Mouse (Mus musculus) A20 (cell line): ENCODE measurements around the gene Tent5a.

Experiments
- DNase-seq: peaks from one replicate; pipeline ENCODE4 v3.0.0-alpha.2; 2011; ENCODE audit warnings: low read depth, low spot score

The Tent5a gene

DNA sequence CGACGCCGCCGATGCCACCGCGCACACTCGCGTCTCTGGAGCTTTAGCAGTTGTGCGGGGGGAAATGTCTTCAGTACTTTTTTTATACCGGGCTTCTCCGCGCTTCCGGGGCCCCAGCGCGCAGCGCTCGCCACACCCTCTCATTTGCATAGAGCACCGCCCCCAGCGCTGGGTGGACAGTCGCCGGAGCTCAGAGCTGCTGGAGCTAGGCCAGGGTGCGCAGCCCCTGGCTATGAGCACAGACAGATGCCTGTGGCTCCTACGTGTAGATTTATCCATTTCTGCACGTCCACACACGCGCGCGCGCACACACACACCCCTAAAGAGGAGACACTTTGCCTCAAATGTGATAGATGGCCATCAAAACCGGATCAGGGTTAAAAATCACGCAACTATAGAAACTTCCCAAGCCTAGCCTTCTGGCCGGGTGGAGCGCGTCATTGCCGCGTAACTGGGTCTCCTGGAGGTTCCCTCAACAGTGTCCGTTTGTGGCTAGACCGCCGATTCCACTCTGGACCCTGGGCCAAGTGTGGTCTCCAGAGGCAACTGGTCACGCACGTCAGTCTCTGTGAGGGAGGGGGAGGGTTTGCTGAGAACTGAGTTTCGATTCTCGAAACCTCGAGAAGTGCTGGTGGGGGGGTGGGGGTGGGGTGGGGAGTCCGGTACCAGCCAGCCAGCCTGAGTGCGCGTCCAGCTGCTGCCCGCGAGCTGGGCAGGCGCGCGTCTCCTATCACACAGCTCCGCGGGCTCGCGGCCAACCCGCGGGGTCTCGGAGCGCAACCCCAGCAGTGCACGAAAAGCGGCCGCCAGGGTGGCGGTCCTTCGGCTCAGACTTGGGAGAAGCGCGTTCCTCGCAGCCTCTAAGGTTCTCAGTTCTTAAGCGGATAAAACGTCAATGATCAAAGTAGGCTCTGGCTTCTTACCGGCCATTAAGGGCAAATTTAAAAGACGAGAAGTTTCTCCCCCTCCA lies at the start of gene Tent5a:
Gene Tent5a (minus strand): TSS at position 107 of the 970 bp plus-strand sequence.
- no peak for DNase-seq

DNA sequence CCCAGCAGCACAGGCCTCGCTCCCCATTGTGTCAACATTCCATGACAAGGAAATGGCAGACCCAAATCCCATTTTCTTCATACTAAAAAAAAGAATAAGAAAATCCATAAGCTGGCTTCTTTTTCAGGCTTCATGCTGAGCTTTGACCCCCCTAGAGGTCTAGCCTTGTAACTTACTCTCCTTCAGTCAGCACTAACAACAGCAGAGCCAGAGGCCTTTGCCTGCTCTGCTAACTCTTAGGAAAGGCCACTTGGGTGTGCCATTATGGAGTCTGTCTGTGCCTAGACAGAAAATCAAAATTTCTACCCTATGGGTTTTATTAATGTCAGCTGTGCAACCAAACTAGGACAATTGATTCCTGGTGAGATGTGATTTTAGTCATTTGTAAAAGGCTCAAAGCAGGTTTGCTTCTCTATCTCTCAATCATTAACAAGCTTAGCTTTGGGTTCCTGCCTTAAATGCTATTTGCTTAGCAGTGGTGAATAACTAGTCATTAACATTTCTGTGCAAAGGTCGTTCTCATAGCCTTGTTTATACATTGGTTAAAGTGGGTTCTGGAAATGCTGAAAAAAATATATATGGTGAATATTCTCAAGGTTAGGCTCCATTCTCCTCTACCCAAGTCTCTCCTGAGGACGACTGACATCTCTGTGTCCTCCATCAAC lies 49.6 kb upstream of the Tent5a start:
- no peak for DNase-seq

DNA sequence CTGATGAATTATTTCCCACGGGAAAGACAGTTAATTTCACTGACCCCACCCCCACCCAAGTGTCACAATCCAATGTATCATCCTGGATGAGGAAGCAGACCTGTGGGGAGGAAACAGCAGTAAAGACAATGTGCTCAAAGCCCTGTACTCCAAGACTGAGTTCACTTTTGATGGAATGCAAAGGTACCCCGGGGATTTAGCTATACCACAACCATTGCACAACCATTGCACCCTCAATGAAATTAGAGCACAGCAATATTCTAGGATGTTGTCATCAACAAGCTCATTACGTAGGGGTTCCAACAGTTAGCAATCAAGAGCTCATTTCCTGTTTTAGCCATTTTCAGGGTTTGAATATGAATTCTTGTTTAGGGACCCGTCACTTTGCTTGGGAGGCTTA lies 48.0 kb upstream of the Tent5a start:
- DNase-seq, result no peak

DNA sequence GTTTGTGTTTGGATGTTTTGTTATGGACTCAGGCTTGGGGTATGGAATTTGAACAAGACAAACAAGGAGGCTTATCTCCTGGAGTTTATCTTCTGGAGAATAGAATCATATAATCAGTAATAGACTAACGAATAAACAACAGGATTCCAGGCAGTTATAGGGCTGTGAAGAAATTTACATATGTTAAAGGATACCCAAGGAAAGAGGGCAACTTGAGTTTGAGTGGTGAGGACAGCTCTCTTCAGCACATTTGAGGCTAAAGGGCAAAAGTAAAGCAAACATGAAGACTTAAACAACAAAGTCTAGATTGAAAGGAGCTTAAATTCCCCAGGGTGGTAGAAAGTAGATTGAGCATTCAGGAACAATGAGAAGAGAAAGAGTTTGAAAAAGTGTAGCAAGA lies 44.9 kb upstream of the Tent5a start:
- DNase-seq, result no peak

DNA sequence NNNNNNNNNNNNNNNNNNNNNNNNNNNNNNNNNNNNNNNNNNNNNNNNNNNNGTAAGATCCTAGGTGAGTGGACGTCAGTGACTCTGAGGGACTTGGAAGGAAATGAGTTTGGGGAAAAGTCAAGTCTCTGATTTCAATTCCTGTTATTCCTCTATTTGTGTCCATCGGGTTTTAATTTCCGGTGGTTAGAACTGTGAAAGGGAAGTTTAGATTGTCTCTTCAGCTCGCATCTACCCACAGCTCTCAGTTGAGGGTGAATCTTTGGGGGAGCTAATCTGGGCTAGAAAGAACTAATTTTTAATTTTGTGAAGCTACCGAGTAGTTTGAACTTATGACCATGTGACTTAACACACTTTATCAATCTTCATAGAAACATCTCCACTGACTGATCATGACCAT lies 42.4 kb upstream of the Tent5a start:
- no peak for DNase-seq

DNA sequence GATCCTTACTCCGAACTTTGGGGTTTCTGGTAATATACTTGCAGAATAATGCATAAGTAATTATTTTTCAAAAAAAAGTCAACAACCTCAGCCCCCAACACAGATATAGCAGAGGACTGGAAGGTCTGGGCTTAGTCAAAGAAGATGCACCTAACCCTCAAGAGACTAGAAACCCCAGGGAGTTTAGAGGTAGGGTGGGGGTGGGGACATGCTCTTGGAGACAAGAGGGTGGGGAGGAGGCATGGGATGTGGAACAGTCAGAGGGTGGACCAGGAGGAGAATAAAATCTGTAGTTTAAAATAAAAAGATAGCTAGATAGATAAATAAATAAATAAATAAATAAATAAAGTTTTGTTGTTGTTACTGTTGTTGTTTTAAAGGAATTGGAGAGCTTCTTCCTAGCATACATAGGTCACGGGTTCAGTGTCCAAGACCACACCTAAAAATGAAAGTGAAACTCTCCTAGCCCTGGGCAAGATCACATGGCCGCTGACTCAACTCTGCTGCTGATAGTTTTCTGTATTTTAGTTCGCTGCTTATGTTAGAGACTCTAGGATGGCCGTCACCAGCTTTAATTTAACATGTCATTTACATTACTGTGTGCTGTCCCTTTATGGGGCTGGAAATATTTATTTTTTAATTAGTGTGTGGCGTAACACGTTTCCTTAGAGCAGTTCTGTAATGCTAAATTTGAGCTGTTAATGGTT lies 30.2 kb upstream of the Tent5a start:
- DNase-seq, result no peak

DNA sequence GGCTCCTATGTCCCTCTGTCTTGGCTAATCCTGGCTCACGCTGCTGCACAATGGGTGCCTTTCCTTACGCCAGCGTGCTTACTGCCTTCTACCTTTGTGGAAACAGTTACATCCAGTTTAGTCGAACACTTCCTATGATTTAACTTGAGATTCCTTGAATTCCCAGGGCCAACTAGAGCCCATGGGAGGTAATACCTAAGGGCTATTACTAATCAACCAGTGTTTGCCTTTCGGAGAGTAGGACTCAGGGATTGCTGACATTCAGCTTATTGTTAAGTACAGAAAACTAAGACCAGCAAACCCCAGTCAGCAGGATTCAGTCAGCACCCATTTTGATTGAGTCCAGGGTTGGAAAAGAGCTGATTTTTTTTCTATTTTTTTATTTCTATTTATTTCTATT lies 28.4 kb upstream of the Tent5a start:
- no peak for DNase-seq

DNA sequence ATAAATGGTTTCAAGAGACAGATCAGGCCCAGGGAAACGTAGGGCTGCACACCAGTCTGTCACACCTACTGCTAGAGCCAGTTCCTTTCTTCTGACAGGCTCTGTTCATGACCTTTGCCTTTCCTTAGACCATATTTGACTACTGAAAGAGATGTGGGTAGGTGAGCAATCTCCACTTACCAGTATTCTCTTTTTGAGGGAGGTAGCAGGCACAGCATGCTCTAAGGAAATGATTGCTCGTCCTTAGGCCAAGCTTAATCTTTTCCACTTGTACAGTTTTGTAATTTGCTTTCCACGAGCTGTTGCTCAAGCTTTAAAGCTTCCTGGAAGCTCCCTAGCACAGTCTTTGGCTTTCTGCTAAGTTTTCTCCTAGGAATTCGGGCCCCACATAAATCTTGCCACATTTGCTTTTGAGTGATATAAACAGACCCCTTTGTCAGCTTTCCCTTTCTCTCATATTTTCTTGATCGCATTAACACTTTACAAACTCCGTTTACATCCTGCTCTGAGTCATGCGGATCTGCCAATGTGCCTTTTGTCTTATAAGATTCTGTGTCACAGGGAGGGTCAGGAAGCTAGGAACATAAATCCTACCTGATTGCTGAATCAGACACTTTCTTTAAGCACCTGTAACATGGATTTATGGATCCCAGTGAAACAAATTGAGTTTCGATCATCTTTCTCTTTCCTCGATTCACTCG lies 20.8 kb upstream of the Tent5a start:
- no peak for DNase-seq

DNA sequence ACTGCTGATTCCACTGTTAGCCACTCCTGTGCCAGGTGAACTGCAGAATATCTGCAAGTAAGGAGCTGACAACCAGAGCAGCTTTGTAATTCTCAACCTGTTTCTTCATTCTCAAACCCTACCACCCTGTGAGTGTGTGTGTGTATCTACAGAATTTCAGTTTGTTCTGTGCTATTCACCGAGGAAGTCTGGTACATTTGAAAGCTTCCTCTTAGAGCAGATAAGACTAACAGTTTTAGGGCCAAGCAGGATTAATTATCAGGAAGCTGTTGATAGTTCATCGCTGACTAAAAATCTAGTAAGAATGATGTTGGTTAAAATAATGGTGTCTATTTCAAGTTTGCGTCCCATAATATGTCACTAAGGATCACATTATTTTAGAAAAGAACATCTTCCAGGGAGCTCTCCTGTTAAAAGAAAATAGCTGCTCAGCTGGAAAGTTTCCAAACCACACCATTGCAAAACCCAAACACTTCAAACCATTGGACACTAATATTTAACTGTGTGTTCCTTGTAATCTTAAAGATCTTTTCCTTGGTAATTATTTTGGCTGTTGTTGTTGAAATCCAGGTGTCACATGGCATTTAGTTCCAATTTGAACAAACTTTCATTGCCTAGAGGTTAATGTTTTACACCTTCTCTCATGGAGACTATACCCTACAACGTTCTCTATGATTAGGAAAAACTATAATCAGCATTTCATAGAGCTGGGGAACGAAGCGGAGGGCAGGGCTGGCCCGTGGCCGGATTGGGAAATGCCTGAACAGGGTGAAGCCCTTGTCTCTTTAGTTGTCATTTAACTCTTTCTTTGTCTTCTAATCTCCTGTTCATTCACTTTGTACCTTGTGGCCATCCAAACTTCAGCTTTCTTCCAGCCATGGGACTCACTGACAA lies 16.0 kb upstream of the Tent5a start:
- no peak for DNase-seq

DNA sequence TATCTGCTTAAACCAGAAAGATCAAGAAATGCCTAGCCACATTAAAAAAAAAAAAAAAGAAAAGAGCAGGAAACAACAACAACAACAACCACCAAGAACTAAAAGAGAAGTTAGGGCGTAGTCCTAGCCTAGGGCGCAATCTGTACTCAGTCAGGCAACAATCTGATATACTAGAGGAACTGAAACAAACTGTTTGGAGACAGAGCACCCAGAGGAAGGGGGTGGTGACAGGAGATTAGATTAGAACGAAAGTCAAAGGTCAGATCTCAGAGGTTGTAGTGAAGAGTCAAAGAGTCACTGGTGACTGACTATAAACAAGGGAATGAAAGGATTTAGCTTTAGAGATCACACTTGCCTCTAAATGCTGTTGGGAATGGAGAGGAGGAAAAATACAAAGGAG lies 13.2 kb upstream of the Tent5a start:
- peak; percentile 52 for DNase-seq

DNA sequence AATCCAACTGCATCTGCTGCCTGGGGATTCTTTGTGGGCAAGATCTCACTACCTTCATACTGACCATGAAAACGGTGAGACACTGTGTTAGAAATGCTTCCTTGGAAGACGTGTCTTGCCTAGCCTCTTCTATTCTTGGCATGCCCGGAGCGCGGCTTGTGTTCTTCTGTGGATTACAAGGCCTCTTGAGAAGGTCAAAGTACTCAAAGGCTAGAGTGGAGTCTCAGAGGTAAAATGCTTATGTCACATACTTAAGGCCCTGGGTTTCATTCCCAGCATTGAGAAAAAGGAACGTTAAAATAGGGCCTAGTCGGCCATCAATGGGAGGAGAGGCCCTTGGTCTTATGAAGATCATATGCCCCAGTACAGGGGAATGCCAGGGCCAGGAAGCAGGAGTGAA lies 8.9 kb upstream of the Tent5a start:
- no peak for DNase-seq

DNA sequence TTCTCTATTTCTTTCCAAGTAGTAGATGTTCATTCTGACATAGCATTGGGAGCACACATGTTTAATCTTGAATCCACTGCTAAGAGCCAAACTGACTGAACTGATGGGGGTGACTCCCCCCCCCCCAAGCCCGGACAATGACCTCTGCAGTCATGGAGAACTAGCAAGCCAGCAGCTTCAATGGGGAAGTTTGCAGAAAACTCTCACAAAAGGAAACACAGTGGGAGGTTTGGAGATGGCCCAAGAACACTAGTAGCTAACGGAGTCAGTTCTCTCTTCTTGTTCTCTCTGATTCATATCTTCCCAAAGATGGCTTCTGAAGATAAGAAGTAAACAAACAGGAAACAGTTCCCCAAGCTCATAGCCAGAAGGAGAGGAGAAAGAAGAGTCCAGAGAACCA lies 4.4 kb upstream of the Tent5a start:
- no peak for DNase-seq

DNA sequence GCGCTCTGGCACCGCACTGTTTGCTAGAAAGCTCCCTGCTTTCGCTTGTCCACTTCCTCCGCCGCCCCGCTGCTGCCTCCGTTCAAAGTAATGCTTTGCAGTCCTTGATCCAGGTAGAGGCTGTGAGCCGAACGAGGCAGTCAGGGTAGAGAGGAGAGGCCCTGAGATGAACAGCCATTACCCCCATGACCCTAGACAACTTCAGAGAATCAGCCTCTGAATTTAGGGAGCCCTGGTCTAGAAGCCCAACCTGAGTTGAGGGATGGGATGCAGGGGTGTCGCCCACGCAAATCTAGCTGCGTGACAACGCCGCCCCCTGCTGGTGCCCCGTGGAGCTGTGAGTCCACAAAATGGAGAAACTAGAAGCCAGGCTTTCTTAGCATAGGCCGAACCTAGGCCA lies 1.1 kb upstream of the Tent5a start:
- peak; percentile 18 for DNase-seq

DNA sequence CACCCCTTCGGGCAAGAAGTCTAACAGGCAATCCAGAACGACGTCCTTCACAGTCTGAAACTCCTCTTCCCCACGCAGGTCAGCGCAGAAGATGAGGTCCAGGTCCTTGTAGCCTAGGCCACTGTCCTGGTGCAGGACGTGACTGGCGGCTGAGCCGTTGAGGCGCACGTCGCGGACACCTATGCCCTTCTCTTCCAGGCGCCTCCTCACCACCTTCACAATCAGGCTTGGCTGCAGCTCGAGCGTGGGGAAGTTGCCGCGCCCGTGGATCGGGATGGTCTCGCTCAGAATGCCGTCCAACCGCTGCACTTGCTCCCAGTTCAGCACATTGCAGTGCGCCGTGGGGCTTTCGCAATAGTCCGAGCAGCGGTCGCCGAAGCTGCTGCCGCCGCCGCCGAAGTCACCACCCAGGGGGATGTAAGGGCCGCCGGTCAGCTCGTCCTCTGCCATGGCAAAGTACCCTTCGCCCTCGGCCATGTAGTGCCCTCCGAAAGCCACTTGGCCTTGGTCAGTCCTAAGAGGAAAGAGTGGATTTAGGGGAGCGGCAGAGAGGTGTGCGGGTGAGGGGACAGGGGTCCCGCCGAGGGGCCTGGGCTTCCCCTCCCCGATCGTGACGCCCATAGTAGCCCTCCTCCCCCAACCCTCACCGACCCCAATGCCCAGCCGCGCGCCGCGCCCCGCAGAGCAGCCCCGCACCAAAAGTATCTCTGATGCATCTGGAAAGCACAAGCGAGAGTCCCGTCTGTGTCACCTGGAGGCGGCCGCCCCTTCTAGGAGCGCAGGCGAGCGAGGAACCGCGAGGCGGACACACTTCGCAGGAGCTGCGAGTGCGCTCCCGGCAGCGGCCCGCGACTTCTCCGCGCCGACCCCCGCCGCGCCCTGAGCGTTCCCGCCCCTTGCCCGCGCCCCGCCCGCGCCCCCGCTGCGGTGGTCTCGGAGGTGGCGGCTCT lies 581 bp downstream of the Tent5a start:
- no peak for DNase-seq

DNA sequence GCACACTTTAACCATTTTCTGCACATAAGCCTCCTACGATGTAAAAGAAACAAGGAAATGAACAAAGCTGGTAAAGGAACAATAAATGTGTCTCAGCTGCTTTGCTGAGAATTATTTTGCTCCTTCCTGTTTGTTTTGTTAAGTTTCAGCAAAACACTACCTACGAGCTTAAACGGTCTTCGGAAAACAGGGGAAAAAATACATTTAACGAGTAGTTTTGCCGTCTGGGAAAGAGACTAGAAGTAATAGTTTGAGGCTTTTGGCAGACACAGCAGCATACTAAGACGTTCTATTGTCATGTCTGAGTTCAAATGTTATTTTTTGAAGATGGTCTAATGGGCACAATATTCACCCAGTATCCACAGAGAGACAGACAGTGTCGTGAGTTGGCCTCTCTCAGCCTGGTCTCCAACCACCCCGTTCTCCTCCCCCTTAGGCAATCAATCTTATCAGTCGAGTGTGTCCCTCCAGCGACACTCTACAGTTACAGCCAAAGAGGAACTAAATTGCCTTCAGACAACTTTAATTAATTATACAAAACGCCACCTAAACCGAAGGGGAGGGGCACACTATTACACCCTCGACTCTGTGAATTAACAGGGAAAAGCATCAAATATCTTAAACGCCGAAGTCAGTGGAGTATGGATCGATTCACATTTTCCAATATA lies 1.8 kb downstream of the Tent5a start:
- no peak for DNase-seq

DNA sequence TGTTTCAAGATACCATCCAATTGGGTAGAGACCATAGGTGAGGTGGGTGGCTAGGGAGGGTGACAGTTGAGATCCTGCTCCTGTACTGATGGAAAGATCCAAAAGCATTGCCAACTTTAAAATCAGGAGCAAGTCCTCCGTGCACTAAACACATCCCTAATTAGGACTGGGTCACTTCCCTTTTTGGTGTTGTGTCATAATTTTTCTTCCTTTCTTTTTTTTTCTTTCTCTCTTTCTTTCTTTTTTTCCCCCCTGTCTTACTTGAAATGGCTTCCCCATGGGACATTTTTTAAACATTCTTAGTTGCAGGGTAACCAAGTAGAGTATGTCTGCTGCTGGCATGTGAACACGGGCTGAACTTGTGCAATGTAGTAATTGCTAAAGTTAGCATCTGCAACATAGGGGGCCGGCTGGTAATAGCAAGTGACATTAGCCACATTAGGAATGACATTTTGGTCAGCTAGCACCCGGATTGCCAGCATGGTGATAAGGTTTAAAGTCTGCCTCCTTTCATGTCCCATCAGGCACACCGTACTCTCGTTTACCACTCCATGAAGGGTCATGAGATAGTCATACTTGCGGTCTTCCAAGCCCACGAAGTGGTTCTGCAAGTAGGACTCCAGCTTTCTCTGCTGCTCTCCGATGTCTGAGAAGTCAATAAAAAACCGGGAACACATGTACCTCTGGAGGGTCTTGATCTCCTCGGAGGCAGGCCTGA lies 2.8 kb downstream of the Tent5a start:
- no peak for DNase-seq

DNA sequence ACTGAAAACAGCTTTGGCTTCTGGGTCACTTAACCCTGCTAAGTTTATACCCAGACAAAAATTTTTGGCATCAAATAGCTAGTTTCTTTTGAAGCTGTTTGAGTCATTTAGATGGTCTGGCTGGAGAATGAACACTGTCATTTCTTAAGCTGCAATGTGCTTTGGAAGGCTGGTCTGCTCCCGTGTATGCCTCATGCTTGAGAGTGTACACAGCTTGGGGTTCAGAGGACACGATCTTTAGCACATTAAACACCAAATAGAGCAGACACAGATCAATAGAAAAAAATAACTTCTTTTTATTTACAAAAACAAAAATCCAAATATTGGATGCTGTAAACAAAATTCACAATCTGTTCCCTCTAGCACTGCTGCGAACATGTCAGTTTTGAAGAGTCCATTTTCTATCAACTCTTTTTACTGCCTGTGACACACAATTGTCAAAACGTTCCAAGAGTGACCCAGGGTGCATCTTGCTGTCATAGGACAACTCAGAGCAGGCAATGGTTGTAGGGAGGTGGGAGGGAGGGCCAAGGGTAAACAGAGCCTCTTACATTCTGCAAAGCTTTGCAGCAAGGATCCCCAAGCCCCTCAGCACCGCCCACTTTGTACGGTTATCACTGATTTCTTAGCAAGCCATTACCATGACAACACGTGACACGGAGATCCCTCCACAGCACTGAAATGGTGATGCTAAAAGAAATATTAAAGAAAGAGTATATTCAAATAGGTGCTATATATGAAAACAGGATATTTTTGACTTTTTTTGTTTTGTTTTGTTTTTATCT lies 6.8 kb downstream of the Tent5a start:
- DNase-seq, result no peak

DNA sequence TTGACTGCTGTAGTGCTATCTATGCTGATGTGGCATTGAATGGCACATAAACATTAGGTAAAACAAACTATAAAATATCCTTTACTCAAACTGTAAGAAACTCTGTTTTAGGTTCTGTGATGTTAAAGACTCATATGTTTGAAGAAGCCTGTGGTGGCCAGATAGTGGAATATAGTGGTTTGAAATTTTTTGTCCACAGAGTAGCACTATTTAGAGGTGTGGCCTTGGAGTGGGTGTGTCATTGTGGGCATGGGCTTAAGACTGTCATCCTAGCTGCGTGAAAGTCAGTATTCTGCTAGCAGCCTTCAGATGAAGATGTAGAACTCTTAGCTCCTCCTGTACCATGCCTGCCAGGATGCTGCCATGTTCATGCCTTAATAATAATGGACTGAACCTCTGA lies 11.0 kb downstream of the Tent5a start:
- DNase-seq, result no peak
